Mouse (Mus musculus) forebrain, embryonic 16.5 days (tissue): Measurements from ENCODE around the gene D2hgdh. TPM values are rescaled to one million over a fixed set of nuclear protein-coding genes. Genes with fewer than 3 reads are reported as not detected.
"Not testable (repeated sequence)": the region's sequence is repeated elsewhere in the genome, so short reads cannot be mapped to it uniquely, and the experiment has no call there.

ENCODE experiments used
- ATAC-seq: fragments of 200-750 bp; cut with Nextera tagmentation; 2 replicates; pipeline ENCODE4 v1.8.0; 2017; ENCODE audit warnings: mild to moderate bottlenecking, moderate library complexity
- H3K27ac ChIP-seq: fragments of 300-500 bp; sonication (generic); 2 replicates; pipeline ENCODE4 v1.5.1; 2014; ENCODE audit warnings: low read length, control low read depth
- H3K27me3 ChIP-seq: fragments of 300-500 bp; sonication (generic); replicated peaks from 2 replicates; pipeline ENCODE4 v1.6.1; 2014; ENCODE audit warnings: low read length; ENCODE audit not compliant: control insufficient read depth, insufficient read depth
- H3K36me3 ChIP-seq: fragments of 300-500 bp; sonication (generic); 2 replicates; pipeline ENCODE4 v1.6.1; 2014; ENCODE audit not compliant: control insufficient read depth, insufficient read depth
- H3K4me1 ChIP-seq: fragments of 300-500 bp; sonication (generic); replicated peaks from 2 replicates; pipeline ENCODE4 v1.6.1; 2014; ENCODE audit warnings: low read length; ENCODE audit not compliant: control insufficient read depth, insufficient read depth
- H3K4me2 ChIP-seq: fragments of 300-500 bp; sonication (generic); 2 replicates; pipeline ENCODE4 v1.6.1; 2014; ENCODE audit warnings: mild to moderate bottlenecking, low read length, control low read depth
- H3K4me3 ChIP-seq: fragments of 300-500 bp; sonication (generic); replicated peaks from 2 replicates; pipeline ENCODE4 v1.5.1; 2014; ENCODE audit warnings: mild to moderate bottlenecking, low read length, control low read depth
- H3K9ac ChIP-seq: fragments of 300-500 bp; sonication (generic); replicated peaks from 2 replicates; pipeline ENCODE4 v1.6.1; 2014; ENCODE audit warnings: low read depth, low read length, control low read depth
- H3K9me3 ChIP-seq: fragments of 300-500 bp; sonication (generic); 2 replicates; pipeline ENCODE4 v1.6.1; 2016; ENCODE audit warnings: low read length; ENCODE audit not compliant: control insufficient read depth
- WGBS: fragments of 180-500 bp; shearing (Covaris S2); extraction: QIAGEN DNeasy Blood & Tissue Kit; methylation state at CpG from one replicate; pipeline ENCODE4 v1.1.7; 2014; 5-methylcytosine and 5-hydroxymethylcytosine counted together
- polyA plus RNA-seq: library from polyadenylated mRNA; unstranded; fragments of >200 nt; fragmentation: Nextera tagmentation; extraction: Ambion mirVana; gene quantifications from 2 replicates; pipeline ENCODE4 v1.2.1, GENCODE M21; 2015

Gene D2hgdh
- polyA plus RNA-seq, 1 experiment from 2014 or later = 19.5 TPM

- Histone ChIP-seq H3K27me3 (no peaks in the 10 kb centered on the region), H3K4me2 (no peak overlapping the region), H3K36me3 (peaks cover 2% of the 10 kb centered on the region; the same call in 1 of the 2 replicates), H3K9ac (no peak overlapping the region), H3K4me1 (peaks cover 17% of the 10 kb centered on the region), H3K4me3 (no peak overlapping the region), H3K27ac (no peak overlapping the region), H3K9me3 (no peaks in the 10 kb centered on the region)
- ATAC-seq = no peak
- 73% methylated on average over 3 of the region's 3 CpGs for WGBS
These were observed 763 bp upstream of the D2hgdh start for GRCm38 (mm10) chr1:93823796-93824495.

- peak overlapping the region; percentile 91 for H3K4me2 ChIP-seq
- peak overlapping the region; percentile 67 for H3K9ac ChIP-seq
- H3K4me3 ChIP-seq = peak overlapping the region; percentile 74
- 0% methylated on average over 30 of the region's 30 CpGs for WGBS
- H3K9me3 ChIP-seq = no peaks in the 10 kb centered on the region
- peak; percentile 96 for ATAC-seq
- H3K36me3 ChIP-seq = 0 out of 2 replicates have a peak, but pooled peaks cover 2% of the 10 kb centered on the region
- no peaks in the 10 kb centered on the region for H3K27me3 ChIP-seq
- peaks cover 17% of the 10 kb centered on the region for H3K4me1 ChIP-seq
- peak overlapping the region; percentile 97 for H3K27ac ChIP-seq
These were observed 481 bp downstream of the D2hgdh start for GRCm38 (mm10) chr1:93825105-93825674.

GRCm38 (mm10) chr1:93825771-93826539 is 1.2 kb downstream of the D2hgdh start:
- Histone ChIP-seq H3K36me3 (0 out of 2 replicates have a peak, but pooled peaks cover 2% of the 10 kb centered on the region), H3K27me3 (no peaks in the 10 kb centered on the region), H3K4me1 (peaks cover 17% of the 10 kb centered on the region), H3K27ac (peak overlapping the region; percentile 97), H3K4me2 (peak overlapping the region; percentile 91), H3K9ac (peak overlapping the region; percentile 67), H3K9me3 (no peaks in the 10 kb centered on the region), H3K4me3 (peak overlapping the region; percentile 74)
- peak; percentile 39 for ATAC-seq
- WGBS = 46% methylated on average over 27 of the region's 27 CpGs

- ATAC-seq = no peak
- peak overlapping the region; percentile 67; the same call in 1 of the 2 replicates for H3K9ac ChIP-seq
- H3K27ac ChIP-seq = no peak overlapping the region
- 95% methylated on average over 9 of the region's 9 CpGs for WGBS
- peaks cover 17% of the 10 kb centered on the region for H3K4me1 ChIP-seq
- H3K4me2 ChIP-seq = peak overlapping the region; percentile 91; the same call in 1 of the 2 replicates
- H3K4me3 ChIP-seq = no peak overlapping the region
- 0 out of 2 replicates have a peak, but pooled peaks cover under 1% of the 10 kb centered on the region for H3K36me3 ChIP-seq
- no peaks in the 10 kb centered on the region for H3K27me3 ChIP-seq
- no peaks in the 10 kb centered on the region for H3K9me3 ChIP-seq
These were observed 1.8 kb downstream of the D2hgdh start for GRCm38 (mm10) chr1:93826540-93826835.

GRCm38 (mm10) chr1:93832754-93833360 is 8.1 kb downstream of the D2hgdh start:
- H3K27me3 ChIP-seq, H3K9ac ChIP-seq, H3K4me1 ChIP-seq, H3K36me3 ChIP-seq, H3K9me3 ChIP-seq, ATAC-seq, H3K27ac ChIP-seq, H3K4me2 ChIP-seq, H3K4me3 ChIP-seq: not testable (repeated sequence)
- WGBS = 51% methylated on average over 3 of the region's 4 CpGs

- Histone ChIP-seq H3K27me3 (no peaks in the 10 kb centered on the region), H3K4me3 (no peak overlapping the region), H3K27ac (no peak overlapping the region), H3K36me3 (no peaks in the 10 kb centered on the region; the same call in 1 of the 2 replicates), H3K4me1 (no peaks in the 10 kb centered on the region), H3K9ac (no peak overlapping the region), H3K9me3 (no peaks in the 10 kb centered on the region), H3K4me2 (no peak overlapping the region)
- ATAC-seq = no peak
- 80% methylated on average over 7 of the region's 7 CpGs for WGBS
These were observed 10.0 kb downstream of the D2hgdh start for GRCm38 (mm10) chr1:93834671-93835150.

- 97% methylated on average over 4 of the region's 4 CpGs for WGBS
- H3K36me3 ChIP-seq = no peaks in the 10 kb centered on the region; the same call in 1 of the 2 replicates
These were observed 10.5 kb downstream of the D2hgdh start for GRCm38 (mm10) chr1:93835211-93835610.

GRCm38 (mm10) chr1:93835876-93836531 is 11.3 kb downstream of the D2hgdh start:
- ATAC-seq = no peak
- no peaks in the 10 kb centered on the region; the same call in 1 of the 2 replicates for H3K36me3 ChIP-seq
- H3K4me2 ChIP-seq = no peak overlapping the region
- no peaks in the 10 kb centered on the region for H3K9me3 ChIP-seq
- no peaks in the 10 kb centered on the region for H3K4me1 ChIP-seq
- H3K27me3 ChIP-seq = no peaks in the 10 kb centered on the region
- 90% methylated on average over 6 of the region's 6 CpGs for WGBS
- H3K4me3 ChIP-seq = no peak overlapping the region
- H3K27ac ChIP-seq = no peak overlapping the region
- no peak overlapping the region for H3K9ac ChIP-seq

More at GRCm38 (mm10) chr1:93835211-93835610, 10.5 kb downstream of the D2hgdh start:
- H3K9ac ChIP-seq = no peak overlapping the region
- H3K27ac ChIP-seq = no peak overlapping the region
- H3K9me3 ChIP-seq = no peaks in the 10 kb centered on the region
- no peak overlapping the region for H3K4me2 ChIP-seq
- H3K4me1 ChIP-seq = no peaks in the 10 kb centered on the region
- H3K4me3 ChIP-seq = no peak overlapping the region
- no peaks in the 10 kb centered on the region for H3K27me3 ChIP-seq
- ATAC-seq = no peak
